Comparison of ENCODE assay signal across 20 mouse cellular contexts in the genomic region with DNA sequence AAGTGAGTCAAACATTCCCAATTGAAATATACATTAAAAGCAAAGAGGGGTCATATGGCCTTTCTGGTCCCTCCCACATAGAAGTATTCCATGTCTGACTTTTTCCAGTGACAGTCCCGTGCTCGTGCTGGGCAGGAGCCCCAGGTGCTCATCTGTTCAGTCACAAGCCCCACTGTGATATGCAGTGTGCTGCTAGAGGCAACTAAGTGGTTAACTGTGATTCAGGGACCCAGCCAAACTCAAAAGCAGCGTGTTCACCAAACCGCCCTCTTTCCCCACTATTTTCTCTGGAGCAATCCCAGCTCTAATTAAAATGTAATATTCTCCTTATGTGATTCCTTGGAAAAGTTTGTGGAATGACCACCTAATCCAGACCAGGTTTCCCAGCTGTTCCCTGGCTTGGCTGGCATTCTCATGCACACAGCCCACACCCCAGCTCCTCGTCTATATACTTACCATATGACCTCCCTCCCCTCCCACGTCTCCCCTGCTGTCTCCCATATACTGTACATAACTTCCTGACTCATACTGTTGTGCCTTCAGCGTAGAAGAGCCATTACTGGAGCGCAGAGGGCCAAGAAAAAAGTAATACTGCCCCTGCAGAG.
DNase-seq lines count a peak whose midpoint lies in the region; ATAC-seq and TF ChIP-seq lines count a peak whose summit lies in the region.
"Had no signal": no experiment of that assay in that cellular context is flagged by ENCODE, and none has a peak within 500 bp of the region (broad histone marks: within the 10 kb centered on the region; RNA-seq: fewer than 3 reads in every experiment).

No protein-coding gene starts in this region.

- 39% methylated on average over 8 of the region's 8 CpGs for WGBS in hindbrain, postnatal 0 days
- WGBS in hindbrain, embryonic 13.5 days = 55% methylated on average over 8 of the region's 8 CpGs
- WGBS in embryonic facial prominence, embryonic 12.5 days = 22% methylated on average over 8 of the region's 8 CpGs
- WGBS in limb, embryonic 11.5 days = 12% methylated on average over 8 of the region's 8 CpGs
- WGBS in intestine, embryonic 15.5 days = 44% methylated on average over 8 of the region's 8 CpGs

- no peak for ATAC-seq in hindbrain, postnatal 0 days
- no peak for ATAC-seq in hindbrain, embryonic 13.5 days (ENCODE audit: low FRiP score)
- peak; percentile 95 for ATAC-seq in embryonic facial prominence, embryonic 12.5 days (ENCODE audit: insufficient number of reproducible peaks, insufficient read depth, low FRiP score, low TSS enrichment)
- peak; percentile 87 for ATAC-seq in limb, embryonic 11.5 days (ENCODE audit: insufficient number of reproducible peaks, low FRiP score, low TSS enrichment, low read depth)
- no peak for ATAC-seq in intestine, embryonic 15.5 days
- ATAC-seq: liver, embryonic 12.5 days had no signal

- no peak overlapping the region for H3K27ac ChIP-seq in hindbrain, postnatal 0 days
- H3K27ac ChIP-seq in hindbrain, embryonic 13.5 days = no peak overlapping the region
- 0 out of 2 replicates have a peak overlapping the region, but pooled peaks have one; percentile 46 for H3K27ac ChIP-seq in embryonic facial prominence, embryonic 12.5 days
- H3K27ac ChIP-seq in limb, embryonic 11.5 days (replicated peaks; ENCODE audit: low read depth, low read length) = no peak overlapping the region
- no peak overlapping the region for H3K27ac ChIP-seq in intestine, embryonic 15.5 days
- H3K27ac ChIP-seq: gastrocnemius, adult 2 months; heart, embryonic 15.5 days; liver, embryonic 12.5 days had no signal

- H3K9ac ChIP-seq in hindbrain, postnatal 0 days (replicated peaks; ENCODE audit: low read length) = no peak overlapping the region
- H3K9ac ChIP-seq in hindbrain, embryonic 13.5 days = no peak overlapping the region
- H3K9ac ChIP-seq in embryonic facial prominence, embryonic 12.5 days = no peak overlapping the region
- no peak overlapping the region for H3K9ac ChIP-seq in limb, embryonic 11.5 days (ENCODE audit: low read length)
- H3K9ac ChIP-seq in intestine, embryonic 15.5 days = no peak overlapping the region
- H3K9ac ChIP-seq: heart, embryonic 15.5 days; liver, embryonic 12.5 days had no signal

- no peaks in the 10 kb centered on the region for H3K9me3 ChIP-seq in hindbrain, postnatal 0 days (ENCODE audit: low read length)
- H3K9me3 ChIP-seq in hindbrain, embryonic 13.5 days = no peaks in the 10 kb centered on the region
- H3K9me3 ChIP-seq in embryonic facial prominence, embryonic 12.5 days = no peaks in the 10 kb centered on the region
- H3K9me3 ChIP-seq in limb, embryonic 11.5 days (ENCODE audit: control insufficient read depth, low read length) = no peaks in the 10 kb centered on the region
- no peaks in the 10 kb centered on the region for H3K9me3 ChIP-seq in intestine, embryonic 15.5 days
- H3K9me3 ChIP-seq: heart, embryonic 15.5 days; liver, embryonic 12.5 days had no signal

- H3K36me3 ChIP-seq in hindbrain, postnatal 0 days (ENCODE audit: insufficient read depth, low read length) = no peaks in the 10 kb centered on the region
- no peaks in the 10 kb centered on the region for H3K36me3 ChIP-seq in hindbrain, embryonic 13.5 days
- H3K36me3 ChIP-seq in embryonic facial prominence, embryonic 12.5 days = no peaks in the 10 kb centered on the region
- H3K36me3 ChIP-seq in limb, embryonic 11.5 days (ENCODE audit: control insufficient read depth, insufficient read depth, low read length) = no peaks in the 10 kb centered on the region
- H3K36me3 ChIP-seq in intestine, embryonic 15.5 days = no peaks in the 10 kb centered on the region
- H3K36me3 ChIP-seq: heart, embryonic 15.5 days; liver, embryonic 12.5 days had no signal

- H3K4me3 ChIP-seq in hindbrain, postnatal 0 days (ENCODE audit: low read length) = no peak overlapping the region
- H3K4me3 ChIP-seq in hindbrain, embryonic 13.5 days = no peak overlapping the region
- no peak overlapping the region for H3K4me3 ChIP-seq in embryonic facial prominence, embryonic 12.5 days
- H3K4me3 ChIP-seq in limb, embryonic 11.5 days (ENCODE audit: low read depth, low read length) = no peak overlapping the region
- H3K4me3 ChIP-seq in intestine, embryonic 15.5 days (replicated peaks) = no peak overlapping the region
- H3K4me3 ChIP-seq: gastrocnemius, adult 2 months; heart, embryonic 15.5 days; liver, embryonic 12.5 days had no signal

- H3K27me3 ChIP-seq in hindbrain, postnatal 0 days (ENCODE audit: insufficient read depth, low read length) = no peaks in the 10 kb centered on the region
- no peaks in the 10 kb centered on the region for H3K27me3 ChIP-seq in hindbrain, embryonic 13.5 days
- H3K27me3 ChIP-seq in embryonic facial prominence, embryonic 12.5 days = no peaks in the 10 kb centered on the region
- H3K27me3 ChIP-seq in limb, embryonic 11.5 days (ENCODE audit: control insufficient read depth, insufficient read depth, low read length) = no peaks in the 10 kb centered on the region
- no peaks in the 10 kb centered on the region for H3K27me3 ChIP-seq in intestine, embryonic 15.5 days (replicated peaks)
- H3K27me3 ChIP-seq: heart, embryonic 15.5 days had no signal

- no peak for DNase-seq in hindbrain, postnatal 0 days (ENCODE audit: low spot score)
- peak; percentile 9 for DNase-seq in ZHBTc4 (ENCODE audit: low read depth, low spot score)
- peak; percentile 69 for DNase-seq in limb, embryonic 11.5 days (ENCODE audit: low spot score)
- no peak for DNase-seq in urinary bladder, adult 2 months (ENCODE audit: low spot score)
- no peak for DNase-seq in lung, postnatal 14 days
- DNase-seq: adrenal gland, adult 8-10 months; cerebellum, adult 11 months; cerebellum, postnatal 25 days; gastrocnemius, adult 2 months; heart, postnatal 4 days; kidney, adult 8-10 months; lung, adult 2 months; lung, postnatal 4 days; right cerebral cortex, postnatal 4 days; thymus, postnatal 14 days had no signal

- TF ChIP-seq CTCF in hindbrain, postnatal 0 days (IDR thresholded peaks at IDR 0.05; ENCODE audit: low read depth) = no peak

- 0 out of 2 replicates have a peak overlapping the region, but pooled peaks have one; percentile 10 for H3K4me2 ChIP-seq in hindbrain, postnatal 0 days (ENCODE audit: low read depth, low read length)
- no peak overlapping the region for H3K4me2 ChIP-seq in hindbrain, embryonic 13.5 days
- H3K4me2 ChIP-seq in embryonic facial prominence, embryonic 12.5 days (replicated peaks) = 0 out of 2 replicates have a peak overlapping the region, but pooled peaks have one; percentile 0
- no peak overlapping the region for H3K4me2 ChIP-seq in limb, embryonic 11.5 days (ENCODE audit: low read depth, severe bottlenecking)
- H3K4me2 ChIP-seq in intestine, embryonic 15.5 days (replicated peaks) = no peak overlapping the region
- H3K4me2 ChIP-seq: heart, embryonic 15.5 days; liver, embryonic 12.5 days had no signal

- H3K4me1 ChIP-seq in hindbrain, postnatal 0 days (ENCODE audit: insufficient read depth, low read length) = no peaks in the 10 kb centered on the region
- H3K4me1 ChIP-seq in hindbrain, embryonic 13.5 days (replicated peaks) = peaks cover 12% of the 10 kb centered on the region; the same call in 1 of the 2 replicates
- H3K4me1 ChIP-seq in embryonic facial prominence, embryonic 12.5 days = peaks cover 20% of the 10 kb centered on the region
- peaks cover 6% of the 10 kb centered on the region; the same call in 1 of the 2 replicates for H3K4me1 ChIP-seq in limb, embryonic 11.5 days (ENCODE audit: control insufficient read depth, insufficient read depth, low read length)
- no peaks in the 10 kb centered on the region for H3K4me1 ChIP-seq in intestine, embryonic 15.5 days (replicated peaks)
- H3K4me1 ChIP-seq: liver, embryonic 12.5 days had no signal

Comparison
In these comparisons a context has a peak if more than half of its experiments do, and no peak if none do; other contexts are left out.
1. H3K4me2 ChIP-seq: peak in hindbrain, postnatal 0 days (single experiment) and embryonic facial prominence, embryonic 12.5 days (single experiment); none in hindbrain, embryonic 13.5 days (single experiment), limb, embryonic 11.5 days (single experiment) and intestine, embryonic 15.5 days (single experiment).
2. ATAC-seq: peak in embryonic facial prominence, embryonic 12.5 days (single experiment) and limb, embryonic 11.5 days (single experiment); none in hindbrain, postnatal 0 days (single experiment), hindbrain, embryonic 13.5 days (single experiment) and intestine, embryonic 15.5 days (single experiment).
3. DNase-seq: peak in ZHBTc4 (single experiment) and limb, embryonic 11.5 days (single experiment); none in hindbrain, postnatal 0 days (single experiment), urinary bladder, adult 2 months (single experiment) and lung, postnatal 14 days (single experiment).